Mouse (Mus musculus) bone marrow, adult 2 months (tissue): ENCODE measurements around the gene Ptch1.

Source experiments
- CTCF ChIP-seq: fragments of 200-500 bp; IDR thresholded peaks from 2 replicates; pipeline ENCODE4 v1.5.1; 2011; ENCODE audit warnings: low read length, control low read depth; ENCODE audit not compliant: control insufficient read depth, insufficient read depth
- POLR2A ChIP-seq: fragments of 200-500 bp; IDR thresholded peaks from 2 replicates; pipeline ENCODE4 v1.6.1; 2011; ENCODE audit warnings: low read depth, mild to moderate bottlenecking, control low read depth, low read length, borderline replicate concordance; ENCODE audit not compliant: control insufficient read depth

GRCm38 (mm10) chr13:63475356-63475755 is 98.0 kb downstream of the Ptch1 start:
- TF ChIP-seq CTCF = no peak
- no peak for TF ChIP-seq POLR2A
